Comparison of ENCODE assay signal across 9 mouse cellular contexts in the genomic region with DNA sequence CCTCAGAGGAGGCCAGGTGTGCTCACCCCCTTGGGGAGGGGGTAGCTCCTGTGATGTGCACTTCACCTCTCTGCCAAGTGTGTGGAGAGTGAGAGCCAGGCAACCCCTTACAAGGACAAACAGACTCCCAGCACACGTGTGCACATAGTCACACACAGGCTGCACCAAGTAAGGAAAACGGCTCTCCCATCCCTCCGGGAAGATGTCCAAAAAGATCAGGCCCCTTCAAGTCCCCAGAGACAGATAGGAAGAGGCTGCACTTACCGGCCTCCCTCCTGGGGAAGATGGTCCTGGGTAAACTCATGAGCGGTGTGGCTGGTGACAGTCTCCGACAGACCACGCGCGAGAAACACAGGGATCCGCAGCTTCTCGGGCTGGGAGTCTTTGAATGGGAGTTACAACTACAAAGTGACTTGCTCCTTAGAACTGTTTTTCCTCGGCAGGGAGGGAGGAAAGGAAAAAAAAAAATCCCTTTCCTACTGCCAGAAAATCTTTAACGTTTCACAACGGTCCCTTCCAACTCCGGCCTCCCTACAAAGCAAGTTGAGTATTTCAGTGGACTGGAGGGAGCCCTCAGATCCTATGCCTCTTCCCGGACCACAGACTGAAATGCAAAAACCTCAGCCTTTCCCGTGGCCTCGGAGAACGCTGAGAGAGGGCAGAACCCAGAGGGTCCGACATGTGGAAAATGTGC. TPM values are rescaled to one million over a fixed set of nuclear protein-coding genes. Genes with fewer than 3 reads are reported as not detected.
A peak's percentile ranks its signal among the peaks of the same experiment; 100 is the strongest.
DNase-seq lines count a peak whose midpoint lies in the region; ATAC-seq and TF ChIP-seq lines count a peak whose summit lies in the region.
"Had no signal": no experiment of that assay in that cellular context is flagged by ENCODE, and none has a peak within 500 bp of the region (broad histone marks: within the 10 kb centered on the region; RNA-seq: fewer than 3 reads in every experiment).

TSS of gene Il16 (minus strand) at position 314 of the 694 bp plus-strand sequence.

- peaks cover 21% of the 10 kb centered on the region for H3K4me1 ChIP-seq in cerebellum, adult 2 months (ENCODE audit: control insufficient read depth, insufficient read depth, low read length)
- peaks cover 14% of the 10 kb centered on the region for H3K4me1 ChIP-seq in midbrain, embryonic 10.5 days
- peaks cover 4% of the 10 kb centered on the region for H3K4me1 ChIP-seq in midbrain, embryonic 11.5 days (ENCODE audit: control insufficient read depth, insufficient read depth, low read length)
- peaks cover 13% of the 10 kb centered on the region for H3K4me1 ChIP-seq in neural tube, embryonic 15.5 days
- H3K4me1 ChIP-seq: liver, embryonic 13.5 days had no signal

- H3K27me3 ChIP-seq in cerebellum, adult 2 months (ENCODE audit: control insufficient read depth, insufficient read depth, low read length): no peaks in the 10 kb centered on the region
- peaks cover 4% of the 10 kb centered on the region; the same call in 1 of the 2 replicates for H3K27me3 ChIP-seq in midbrain, embryonic 10.5 days (ENCODE audit: low read depth, poor library complexity, severe bottlenecking)
- H3K27me3 ChIP-seq in midbrain, embryonic 11.5 days (ENCODE audit: control insufficient read depth, insufficient read depth, low read length): no peaks in the 10 kb centered on the region
- no peaks in the 10 kb centered on the region for H3K27me3 ChIP-seq in neural tube, embryonic 15.5 days (replicated peaks)
- H3K27me3 ChIP-seq: liver, embryonic 13.5 days had no signal

- H3K4me3 ChIP-seq in cerebellum, adult 2 months (replicated peaks; ENCODE audit: insufficient read depth, low read depth, low read length): no peak within 1 kb of the TSS
- H3K4me3 ChIP-seq in midbrain, embryonic 10.5 days: no peak within 1 kb of the TSS
- H3K4me3 ChIP-seq in midbrain, embryonic 11.5 days (ENCODE audit: low read depth, low read length): no peak within 1 kb of the TSS
- no peak within 1 kb of the TSS; the same call in 1 of the 2 replicates for H3K4me3 ChIP-seq in neural tube, embryonic 15.5 days (replicated peaks)
- H3K4me3 ChIP-seq: liver, embryonic 13.5 days had no signal

- H3K36me3 ChIP-seq in midbrain, embryonic 10.5 days: no peaks in the 10 kb centered on the region
- H3K36me3 ChIP-seq in midbrain, embryonic 11.5 days (ENCODE audit: control insufficient read depth, insufficient read depth, low read length): no peaks in the 10 kb centered on the region
- H3K36me3 ChIP-seq in neural tube, embryonic 15.5 days: no peaks in the 10 kb centered on the region
- H3K36me3 ChIP-seq: liver, embryonic 13.5 days had no signal

- H3K27ac ChIP-seq in cerebellum, adult 2 months (ENCODE audit: insufficient read depth, low read length): no peak within 1 kb of the TSS
- H3K27ac ChIP-seq in midbrain, embryonic 10.5 days (replicated peaks): 0 out of 2 replicates have a peak within 1 kb of the TSS, but pooled peaks have one; percentile 30
- H3K27ac ChIP-seq in midbrain, embryonic 11.5 days (ENCODE audit: low read depth, low read length): no peak within 1 kb of the TSS
- peak within 1 kb of the TSS; percentile 41; the same call in 1 of the 2 replicates for H3K27ac ChIP-seq in neural tube, embryonic 15.5 days (replicated peaks)
- H3K27ac ChIP-seq: liver, embryonic 13.5 days had no signal

- TF ChIP-seq POLR2A in cerebellum, adult 2 months (IDR thresholded peaks at IDR 0.05; ENCODE audit: borderline replicate concordance, insufficient read depth, low read length): no peak

- no peak within 1 kb of the TSS for H3K9ac ChIP-seq in midbrain, embryonic 11.5 days (ENCODE audit: low read length)
- H3K9ac ChIP-seq in neural tube, embryonic 15.5 days (replicated peaks): no peak within 1 kb of the TSS
- H3K9ac ChIP-seq: liver, embryonic 13.5 days had no signal

- 65% methylated on average over 20 of the region's 20 CpGs for WGBS in cerebellum, adult 2 months
- WGBS in midbrain, embryonic 10.5 days: 52% methylated on average over 20 of the region's 20 CpGs
- 52% methylated on average over 20 of the region's 20 CpGs for WGBS in midbrain, embryonic 11.5 days
- WGBS in neural tube, embryonic 15.5 days: 55% methylated on average over 20 of the region's 20 CpGs

- H3K9me3 ChIP-seq in midbrain, embryonic 10.5 days (replicated peaks): no peaks in the 10 kb centered on the region
- H3K9me3 ChIP-seq in midbrain, embryonic 11.5 days (ENCODE audit: control insufficient read depth, low read length): no peaks in the 10 kb centered on the region
- H3K9me3 ChIP-seq in neural tube, embryonic 15.5 days (replicated peaks): no peaks in the 10 kb centered on the region
- H3K9me3 ChIP-seq: liver, embryonic 13.5 days had no signal

- ATAC-seq in cerebellum, adult (ENCODE audit: insufficient number of reproducible peaks, low FRiP score, low TSS enrichment): no peak
- ATAC-seq in midbrain, embryonic 11.5 days (ENCODE audit: low FRiP score): no peak
- no peak for ATAC-seq in inflammation-experienced regulatory T-cells, adult 6 months
- ATAC-seq in neural tube, embryonic 15.5 days (ENCODE audit: low FRiP score): no peak

- no peak for DNase-seq in cerebellum, adult 2 months
- no peak for DNase-seq in midbrain, embryonic 10.5 days (ENCODE audit: low spot score)
- no peak for DNase-seq in midbrain, embryonic 11.5 days (ENCODE audit: low spot score, missing footprints)
- no peak for DNase-seq in left cerebral cortex, adult 9 months (ENCODE audit: low spot score in 2 of 2)
- no peak for DNase-seq in left cerebral cortex, adult 8-10 months (ENCODE audit: low spot score in 2 of 2)
- DNase-seq: liver, embryonic 13.5 days had no signal

- no peak within 1 kb of the TSS for H3K4me2 ChIP-seq in midbrain, embryonic 11.5 days
- peak within 1 kb of the TSS; percentile 35 for H3K4me2 ChIP-seq in neural tube, embryonic 15.5 days
- H3K4me2 ChIP-seq: liver, embryonic 13.5 days had no signal

- TF ChIP-seq CTCF in cerebellum, adult 2 months (IDR thresholded peaks at IDR 0.05; ENCODE audit: borderline replicate concordance, insufficient read depth, low read depth, low read length): no peak

RNA-seq across cellular contexts. Expression of gene Il16, which starts in this region (rescaled TPM):
- polyA plus RNA-seq in cerebellum, adult 2 months (2012; rRNA removed): 84.9 and 108 TPM in 2 replicates
- 0.72 and 0.91 TPM in 2 replicates for polyA plus RNA-seq in midbrain, embryonic 10.5 days (2016; fragmentation: Nextera tagmentation; extraction: Ambion mirVana)
- 1.0 and 1.1 TPM in 2 replicates for polyA plus RNA-seq in midbrain, embryonic 11.5 days (2014; fragmentation: Nextera tagmentation; extraction: Ambion mirVana)
- polyA plus RNA-seq in inflammation-experienced regulatory T-cells, adult 6 months (2017; shearing (Covaris generic)): 100 to 1,000 TPM; 206 to 386 (median 321) TPM
- polyA plus RNA-seq in neural tube, embryonic 15.5 days (2015; fragmentation: Nextera tagmentation; extraction: Ambion mirVana): 1.4 and 8.5 TPM in 2 replicates
- 1 to 10 TPM; 2.3 to 4.0 (median 2.8) TPM for total RNA-seq in left cerebral cortex, adult 8-10 months (2022)

Comparison
In these comparisons a context has a peak if more than half of its experiments do, and no peak if none do; other contexts are left out.
1. H3K27ac ChIP-seq: peak in midbrain, embryonic 10.5 days (single experiment) and neural tube, embryonic 15.5 days (single experiment); none in cerebellum, adult 2 months (single experiment) and midbrain, embryonic 11.5 days (single experiment).